In genomic region chr3:18905769-18906168, GRCm38 (mm10) we compare ENCODE assay signal across 17 mouse cellular contexts.
A peak's percentile ranks its signal among the peaks of the same experiment; 100 is the strongest.
DNase-seq lines count a peak whose midpoint lies in the region; ATAC-seq and TF ChIP-seq lines count a peak whose summit lies in the region.
"Had no signal": no experiment of that assay in that cellular context is flagged by ENCODE, and none has a peak within 500 bp of the region (broad histone marks: within the 10 kb centered on the region; RNA-seq: fewer than 3 reads in every experiment).

No protein-coding gene starts in this region.

- 32% methylated on average over 3 of the region's 3 CpGs for WGBS in hindbrain, postnatal 0 days
- 55% methylated on average over 3 of the region's 3 CpGs for WGBS in hindbrain, embryonic 12.5 days

- no peaks in the 10 kb centered on the region for H3K9me3 ChIP-seq in hindbrain, postnatal 0 days (ENCODE audit: low read length)
- no peaks in the 10 kb centered on the region; the same call in 1 of the 2 replicates for H3K9me3 ChIP-seq in hindbrain, embryonic 12.5 days (replicated peaks)
- H3K9me3 ChIP-seq: embryonic facial prominence, embryonic 10.5 days; limb, embryonic 12.5 days had no signal

- ATAC-seq in hindbrain, postnatal 0 days: peak; percentile 74
- ATAC-seq in hindbrain, embryonic 12.5 days (ENCODE audit: low FRiP score): no peak
- ATAC-seq: intestine, postnatal 0 days; Patski had no signal

- H3K27ac ChIP-seq in hindbrain, postnatal 0 days: no peak overlapping the region
- H3K27ac ChIP-seq in hindbrain, embryonic 12.5 days: no peak overlapping the region
- H3K27ac ChIP-seq: embryonic facial prominence, embryonic 10.5 days; limb, embryonic 12.5 days had no signal

- H3K4me3 ChIP-seq in hindbrain, postnatal 0 days (ENCODE audit: low read length): no peak overlapping the region
- no peak overlapping the region for H3K4me3 ChIP-seq in hindbrain, embryonic 12.5 days
- H3K4me3 ChIP-seq: embryonic facial prominence, embryonic 10.5 days; limb, embryonic 12.5 days; myocyte had no signal

- no peaks in the 10 kb centered on the region for H3K27me3 ChIP-seq in hindbrain, postnatal 0 days (ENCODE audit: insufficient read depth, low read length)
- no peaks in the 10 kb centered on the region for H3K27me3 ChIP-seq in hindbrain, embryonic 12.5 days
- H3K27me3 ChIP-seq: CH12.LX; limb, embryonic 12.5 days; Patski had no signal

- H3K36me3 ChIP-seq in hindbrain, postnatal 0 days (ENCODE audit: insufficient read depth, low read length): no peaks in the 10 kb centered on the region
- no peaks in the 10 kb centered on the region for H3K36me3 ChIP-seq in hindbrain, embryonic 12.5 days
- H3K36me3 ChIP-seq: embryonic facial prominence, embryonic 10.5 days; limb, embryonic 12.5 days had no signal

- no peak overlapping the region for H3K9ac ChIP-seq in hindbrain, postnatal 0 days (replicated peaks; ENCODE audit: low read length)
- H3K9ac ChIP-seq in hindbrain, embryonic 12.5 days: no peak overlapping the region
- H3K9ac ChIP-seq: limb, embryonic 12.5 days had no signal

- TF ChIP-seq CTCF in hindbrain, postnatal 0 days (IDR thresholded peaks at IDR 0.05; ENCODE audit: low read depth): no peak

- H3K4me2 ChIP-seq in hindbrain, postnatal 0 days (ENCODE audit: low read depth, low read length): no peak overlapping the region
- H3K4me2 ChIP-seq in hindbrain, embryonic 12.5 days (replicated peaks): no peak overlapping the region
- H3K4me2 ChIP-seq: limb, embryonic 12.5 days had no signal

- DNase-seq in hindbrain, postnatal 0 days (ENCODE audit: low spot score): peak; percentile 61
- peak; percentile 28 to 43 for DNase-seq in right cerebral cortex, postnatal 10 days (ENCODE audit: low spot score in 2 of 2)
- no peak for DNase-seq in right cerebral cortex, postnatal 36 days (ENCODE audit: low spot score in 2 of 2)
- DNase-seq in frontal cortex, adult 2 months (ENCODE audit: extremely low spot score in 1 of 2, low spot score in 1 of 2): peak; percentile 2 to 17
- no peak for DNase-seq in gastrocnemius, adult 18-20 months (ENCODE audit: low spot score)
- DNase-seq in retina, embryonic 14.5 days (ENCODE audit: low spot score): no peak
- DNase-seq: adrenal gland, adult 8-10 months; heart, postnatal 14 days; kidney, postnatal 36 days; spleen, adult 18-20 months had no signal

- 0 out of 2 replicates have a peak, but pooled peaks cover 3% of the 10 kb centered on the region for H3K4me1 ChIP-seq in hindbrain, postnatal 0 days (ENCODE audit: insufficient read depth, low read length)
- H3K4me1 ChIP-seq in hindbrain, embryonic 12.5 days: no peaks in the 10 kb centered on the region
- H3K4me1 ChIP-seq: embryonic facial prominence, embryonic 10.5 days; limb, embryonic 12.5 days had no signal

Comparison
In these comparisons a context has a peak if more than half of its experiments do, and no peak if none do; other contexts are left out.
1. DNase-seq: peak in hindbrain, postnatal 0 days (single experiment), right cerebral cortex, postnatal 10 days (2 of 2) and frontal cortex, adult 2 months (2 of 2); none in right cerebral cortex, postnatal 36 days (0 of 2), gastrocnemius, adult 18-20 months (single experiment) and retina, embryonic 14.5 days (single experiment).